Mouse (Mus musculus): ENCODE measurements at regions not wholly inside any gene's neighbourhood (a gene's known extent, or its start where the extent isn't known, plus 50 kb on each side); places are given as distances from the start of the nearest gene placed in this dataset.

DNA sequence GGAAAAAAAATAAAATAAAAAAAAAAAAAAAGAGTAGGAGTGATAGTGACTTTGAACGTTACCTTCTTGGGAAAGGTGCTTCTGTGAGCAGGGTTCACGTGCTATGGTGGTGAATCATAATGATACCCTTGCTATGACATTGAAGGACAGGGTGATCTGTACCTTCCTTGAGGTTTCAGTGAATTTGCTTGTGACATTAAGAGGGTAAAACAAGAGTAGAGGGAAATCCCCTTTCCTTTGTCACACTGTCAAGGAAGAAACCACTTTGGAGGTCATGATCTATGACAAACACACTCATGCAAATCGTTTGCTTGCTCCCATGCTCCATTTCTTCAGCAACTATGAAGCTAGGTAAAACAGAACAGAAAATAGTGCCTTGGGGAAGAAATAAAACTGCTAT lies 623.8 kb upstream of the A1bg start:
- 88% methylated on average over 3 of the region's 3 CpGs for WGBS
- Histone ChIP-seq H3K9me3 (replicated peaks; ENCODE audit: control insufficient read depth, low read length) (no peaks in the 10 kb centered on the region), H3K4me1 (ENCODE audit: control insufficient read depth, insufficient read depth, low read length) (no peaks in the 10 kb centered on the region), H3K36me3 (ENCODE audit: control insufficient read depth, insufficient read depth, low read length) (no peaks in the 10 kb centered on the region), H3K9ac (ENCODE audit: low read length) (no peak overlapping the region), H3K27ac (ENCODE audit: low read depth, low read length) (no peak overlapping the region), H3K4me3 (ENCODE audit: low read depth, low read length) (no peak overlapping the region), H3K4me2 (ENCODE audit: low read length) (no peak overlapping the region), H3K27me3 (replicated peaks; ENCODE audit: control insufficient read depth, insufficient read depth, low read length) (no peaks in the 10 kb centered on the region)
- DNase-seq (ENCODE audit: low spot score), result no peak
- no peak for ATAC-seq

DNA sequence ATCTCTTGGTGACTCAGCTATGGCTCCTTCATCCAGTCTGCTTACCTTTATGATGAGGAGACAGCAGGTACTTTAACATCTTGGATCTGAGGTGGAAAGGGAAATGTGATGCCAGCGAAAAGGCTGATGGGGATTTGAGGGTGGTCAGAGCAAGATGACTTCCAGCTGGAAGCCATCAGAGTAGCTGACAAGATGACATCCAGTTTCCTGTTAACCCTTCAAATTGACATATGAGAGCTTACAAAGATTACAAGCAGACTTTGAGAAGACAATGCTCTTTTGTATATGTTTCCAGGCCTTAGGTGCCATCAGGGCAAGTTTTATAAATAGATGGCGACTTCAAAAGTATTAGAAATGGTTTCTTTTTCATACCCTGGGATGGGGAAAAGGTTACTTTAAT lies 621.3 kb upstream of the A1bg start:
- H3K27me3 ChIP-seq (replicated peaks; ENCODE audit: control insufficient read depth, insufficient read depth, low read length), result no peaks in the 10 kb centered on the region
- H3K27ac ChIP-seq (ENCODE audit: low read depth, low read length), result no peak overlapping the region
- H3K9me3 ChIP-seq (replicated peaks; ENCODE audit: control insufficient read depth, low read length), result no peaks in the 10 kb centered on the region
- H3K36me3 ChIP-seq (ENCODE audit: control insufficient read depth, insufficient read depth, low read length), result no peaks in the 10 kb centered on the region
- no peak overlapping the region for H3K9ac ChIP-seq (ENCODE audit: low read length)
- WGBS, result 92% methylated on average over 2 of the region's 2 CpGs
- no peaks in the 10 kb centered on the region for H3K4me1 ChIP-seq (ENCODE audit: control insufficient read depth, insufficient read depth, low read length)
- no peak for DNase-seq (ENCODE audit: low spot score)
- no peak overlapping the region for H3K4me2 ChIP-seq (ENCODE audit: low read length)
- no peak overlapping the region for H3K4me3 ChIP-seq (ENCODE audit: low read depth, low read length)
- ATAC-seq, result no peak

DNA sequence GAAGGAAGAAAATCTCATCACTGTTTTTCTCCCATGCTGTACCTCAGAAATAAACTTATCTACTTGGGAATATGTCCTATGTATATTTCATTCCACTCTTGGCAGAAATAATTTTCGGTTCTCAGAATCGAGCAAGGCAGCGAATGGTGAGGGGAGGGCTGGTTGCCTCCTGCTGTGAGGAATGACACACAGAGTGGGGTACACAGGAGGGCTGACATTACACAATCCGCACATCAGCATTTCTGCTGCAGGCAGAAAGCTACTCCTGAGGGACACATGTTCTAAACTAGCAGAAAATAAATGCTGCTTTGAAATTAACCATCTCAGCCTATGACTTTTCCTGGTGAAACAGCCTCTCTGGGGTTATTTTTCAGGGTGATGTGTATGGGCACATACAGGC lies 618.8 kb upstream of the A1bg start:
- no peaks in the 10 kb centered on the region for H3K9me3 ChIP-seq (replicated peaks; ENCODE audit: control insufficient read depth, low read length)
- no peak overlapping the region for H3K9ac ChIP-seq (ENCODE audit: low read length)
- H3K27me3 ChIP-seq (replicated peaks; ENCODE audit: control insufficient read depth, insufficient read depth, low read length), result no peaks in the 10 kb centered on the region
- no peak overlapping the region for H3K4me2 ChIP-seq (ENCODE audit: low read length)
- H3K4me3 ChIP-seq (ENCODE audit: low read depth, low read length), result no peak overlapping the region
- no peaks in the 10 kb centered on the region for H3K4me1 ChIP-seq (ENCODE audit: control insufficient read depth, insufficient read depth, low read length)
- WGBS, result 71% methylated on average over 4 of the region's 4 CpGs
- ATAC-seq (no peak), DNase-seq (ENCODE audit: low spot score) (no peak)
- no peaks in the 10 kb centered on the region for H3K36me3 ChIP-seq (ENCODE audit: control insufficient read depth, insufficient read depth, low read length)
- H3K27ac ChIP-seq (ENCODE audit: low read depth, low read length), result no peak overlapping the region

DNA sequence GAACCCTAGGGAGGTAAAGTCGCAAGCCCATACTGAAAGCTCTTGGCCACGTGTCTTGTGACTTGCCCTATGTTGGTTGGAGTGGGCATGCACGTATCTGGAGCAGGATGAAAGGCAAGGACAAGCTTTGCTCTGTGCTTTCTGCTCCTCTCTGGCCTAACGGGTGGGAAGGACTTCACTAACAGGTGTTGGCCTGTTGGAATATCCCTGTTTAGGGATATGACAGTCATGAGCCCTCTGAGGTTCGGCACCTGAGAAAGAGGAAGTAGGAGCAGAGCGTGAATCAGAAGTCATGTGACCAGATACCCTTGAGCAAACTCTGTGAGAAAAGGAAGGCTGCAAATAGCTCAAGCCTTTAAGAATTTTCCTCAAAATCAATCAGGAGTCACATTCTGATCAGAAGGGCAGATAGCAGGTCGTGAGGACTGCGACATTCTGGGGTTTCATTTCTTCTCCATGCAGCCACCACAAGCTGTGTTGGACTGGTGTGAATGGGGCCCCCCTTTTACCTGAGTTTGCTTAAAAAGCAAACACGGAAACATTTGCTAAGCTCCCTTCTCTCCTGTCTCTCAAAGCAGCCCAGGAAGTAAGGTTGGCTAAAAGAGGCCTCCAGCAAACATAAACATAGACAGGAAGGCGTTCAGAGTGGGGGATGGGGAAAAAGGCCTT lies 618.1 kb upstream of the A1bg start:
- Histone ChIP-seq H3K36me3 (ENCODE audit: control insufficient read depth, insufficient read depth, low read length) (no peaks in the 10 kb centered on the region), H3K4me1 (ENCODE audit: control insufficient read depth, insufficient read depth, low read length) (no peaks in the 10 kb centered on the region), H3K4me3 (ENCODE audit: low read depth, low read length) (no peak overlapping the region), H3K9ac (ENCODE audit: low read length) (no peak overlapping the region), H3K4me2 (ENCODE audit: low read length) (no peak overlapping the region), H3K27me3 (replicated peaks; ENCODE audit: control insufficient read depth, insufficient read depth, low read length) (no peaks in the 10 kb centered on the region), H3K27ac (ENCODE audit: low read depth, low read length) (no peak overlapping the region), H3K9me3 (replicated peaks; ENCODE audit: control insufficient read depth, low read length) (no peaks in the 10 kb centered on the region)
- DNase-seq (ENCODE audit: low spot score), result no peak
- ATAC-seq, result no peak
- WGBS, result 76% methylated on average over 10 of the region's 10 CpGs

DNA sequence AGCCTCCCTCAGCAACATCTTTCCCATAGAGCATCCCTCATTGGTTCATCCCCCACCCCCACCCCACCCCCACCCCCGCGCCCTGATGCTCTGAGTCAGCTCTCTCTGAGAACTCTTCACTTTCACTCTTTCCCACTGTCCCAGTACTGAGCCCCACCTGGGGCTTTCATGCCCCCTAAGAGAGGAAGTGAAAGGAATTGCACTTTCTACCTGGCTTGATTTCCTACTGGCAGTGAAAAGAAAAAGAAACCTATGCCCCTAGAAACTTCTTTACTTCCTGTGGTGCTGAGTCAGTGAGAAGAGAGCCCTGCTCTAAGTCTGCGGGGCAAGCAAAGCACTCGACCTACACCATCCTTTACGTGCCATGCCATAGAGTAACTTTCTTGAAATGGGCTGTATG lies 616.1 kb upstream of the A1bg start:
- WGBS, result 64% methylated on average over 5 of the region's 5 CpGs
- DNase-seq (ENCODE audit: low spot score), result no peak
- ATAC-seq, result no peak
- H3K4me3 ChIP-seq (ENCODE audit: low read depth, low read length), result no peak overlapping the region
- H3K27me3 ChIP-seq (replicated peaks; ENCODE audit: control insufficient read depth, insufficient read depth, low read length), result no peaks in the 10 kb centered on the region
- no peaks in the 10 kb centered on the region for H3K36me3 ChIP-seq (ENCODE audit: control insufficient read depth, insufficient read depth, low read length)
- H3K4me2 ChIP-seq (ENCODE audit: low read length), result no peak overlapping the region
- no peaks in the 10 kb centered on the region for H3K9me3 ChIP-seq (replicated peaks; ENCODE audit: control insufficient read depth, low read length)
- H3K27ac ChIP-seq (ENCODE audit: low read depth, low read length), result no peak overlapping the region
- H3K9ac ChIP-seq (ENCODE audit: low read length), result no peak overlapping the region
- no peaks in the 10 kb centered on the region for H3K4me1 ChIP-seq (ENCODE audit: control insufficient read depth, insufficient read depth, low read length)

DNA sequence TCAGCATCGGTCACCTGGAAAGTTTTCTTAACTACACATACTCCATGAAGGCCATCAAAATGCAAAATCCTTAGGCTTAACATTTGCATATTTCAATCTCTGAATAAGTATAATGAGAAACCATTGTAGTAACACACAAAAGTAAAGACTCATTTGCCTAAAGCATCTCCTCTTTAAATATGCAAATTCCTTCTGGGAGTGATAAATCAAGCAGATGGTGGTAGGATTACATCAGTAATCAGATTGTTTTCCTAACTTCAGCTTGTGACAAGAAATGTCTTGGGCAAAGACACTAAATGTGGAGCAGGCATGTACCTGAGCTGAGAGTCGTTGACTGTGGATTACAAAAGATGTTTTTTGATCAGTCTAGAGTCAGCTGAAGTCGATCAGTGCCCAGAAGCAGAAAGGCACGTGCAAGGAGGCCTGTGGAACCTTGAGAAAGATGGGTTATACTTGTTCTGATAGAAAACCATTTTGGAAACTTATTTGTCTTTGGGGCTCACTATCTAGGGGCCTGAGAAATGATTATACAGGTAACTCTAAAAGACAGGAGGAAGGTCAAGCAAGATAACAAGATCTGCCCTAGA lies 615.5 kb upstream of the A1bg start:
- Histone ChIP-seq H3K9ac (ENCODE audit: low read length) (no peak overlapping the region), H3K9me3 (replicated peaks; ENCODE audit: control insufficient read depth, low read length) (no peaks in the 10 kb centered on the region), H3K4me2 (ENCODE audit: low read length) (no peak overlapping the region), H3K4me1 (ENCODE audit: control insufficient read depth, insufficient read depth, low read length) (no peaks in the 10 kb centered on the region), H3K4me3 (ENCODE audit: low read depth, low read length) (no peak overlapping the region), H3K27ac (ENCODE audit: low read depth, low read length) (no peak overlapping the region), H3K27me3 (replicated peaks; ENCODE audit: control insufficient read depth, insufficient read depth, low read length) (no peaks in the 10 kb centered on the region), H3K36me3 (ENCODE audit: control insufficient read depth, insufficient read depth, low read length) (no peaks in the 10 kb centered on the region)
- ATAC-seq (peak; percentile 44; the same call in 1 of the 2 replicates), DNase-seq (ENCODE audit: low spot score) (peak; percentile 44)
- WGBS, result 42% methylated on average over 4 of the region's 4 CpGs

DNA sequence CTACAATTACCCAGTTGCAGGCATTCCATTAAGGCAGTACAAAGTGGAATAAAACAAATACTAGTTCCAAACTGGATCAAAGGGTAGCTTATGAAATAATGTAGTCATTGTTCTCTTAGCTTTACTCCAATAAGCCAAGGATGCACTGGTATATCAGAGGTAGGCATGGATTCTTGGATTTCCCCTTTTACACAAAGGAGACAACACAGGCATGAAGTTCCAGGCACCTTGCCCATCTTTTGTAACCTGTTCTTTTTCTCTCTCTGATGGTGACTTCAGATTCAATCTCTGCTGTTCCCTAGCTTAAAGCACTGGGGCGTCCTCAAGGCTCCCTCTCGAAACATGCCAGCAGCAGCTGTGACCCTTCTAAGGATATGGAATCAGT lies 613.5 kb upstream of the A1bg start:
- no peaks in the 10 kb centered on the region for H3K27me3 ChIP-seq (replicated peaks; ENCODE audit: control insufficient read depth, insufficient read depth, low read length)
- DNase-seq (ENCODE audit: low spot score) (no peak), ATAC-seq (no peak)
- H3K36me3 ChIP-seq (ENCODE audit: control insufficient read depth, insufficient read depth, low read length), result no peaks in the 10 kb centered on the region
- no peak overlapping the region for H3K27ac ChIP-seq (ENCODE audit: low read depth, low read length)
- no peak overlapping the region for H3K4me2 ChIP-seq (ENCODE audit: low read length)
- 89% methylated on average over 2 of the region's 2 CpGs for WGBS
- no peaks in the 10 kb centered on the region for H3K9me3 ChIP-seq (replicated peaks; ENCODE audit: control insufficient read depth, low read length)
- no peaks in the 10 kb centered on the region for H3K4me1 ChIP-seq (ENCODE audit: control insufficient read depth, insufficient read depth, low read length)
- H3K9ac ChIP-seq (ENCODE audit: low read length), result no peak overlapping the region
- no peak overlapping the region for H3K4me3 ChIP-seq (ENCODE audit: low read depth, low read length)

DNA sequence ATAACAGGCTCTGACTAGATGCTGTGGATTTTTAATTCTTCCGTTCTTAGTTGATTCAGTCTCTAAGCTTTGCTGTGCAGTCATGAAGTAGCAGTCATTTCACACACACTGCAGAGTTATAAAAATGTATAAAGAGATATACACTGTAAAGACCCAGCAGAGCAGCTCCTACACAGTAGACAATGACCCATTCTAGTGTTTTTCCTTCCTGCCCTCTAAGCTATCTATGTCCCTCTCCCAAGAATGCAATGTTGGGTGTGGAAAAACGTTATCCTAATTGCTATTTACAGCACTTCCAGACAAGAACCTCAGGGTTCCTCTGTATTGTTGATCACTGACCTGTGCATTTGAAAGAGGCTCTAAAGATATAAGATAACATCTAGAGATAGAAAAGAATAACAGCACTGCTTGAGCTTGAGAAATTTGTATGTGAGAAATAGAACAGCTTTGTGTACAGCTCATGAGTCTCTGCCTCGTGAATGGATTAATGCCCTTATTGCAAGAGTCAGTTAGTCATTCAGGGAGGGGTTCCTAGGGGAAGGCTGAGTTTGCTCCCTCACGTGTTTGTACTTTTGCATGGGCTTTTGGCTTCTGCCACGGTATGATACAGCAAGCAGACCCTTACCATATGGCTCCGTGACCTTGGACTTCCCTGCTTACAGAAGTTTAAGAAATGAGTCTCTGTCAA lies 613.0 kb upstream of the A1bg start:
- Histone ChIP-seq H3K9me3 (replicated peaks; ENCODE audit: control insufficient read depth, low read length) (no peaks in the 10 kb centered on the region), H3K36me3 (ENCODE audit: control insufficient read depth, insufficient read depth, low read length) (no peaks in the 10 kb centered on the region), H3K9ac (ENCODE audit: low read length) (no peak overlapping the region), H3K27ac (ENCODE audit: low read depth, low read length) (no peak overlapping the region), H3K4me1 (ENCODE audit: control insufficient read depth, insufficient read depth, low read length) (no peaks in the 10 kb centered on the region), H3K4me3 (ENCODE audit: low read depth, low read length) (no peak overlapping the region), H3K4me2 (ENCODE audit: low read length) (no peak overlapping the region), H3K27me3 (replicated peaks; ENCODE audit: control insufficient read depth, insufficient read depth, low read length) (no peaks in the 10 kb centered on the region)
- WGBS, result 53% methylated on average over 6 of the region's 6 CpGs
- ATAC-seq (no peak), DNase-seq (ENCODE audit: low spot score) (no peak)

DNA sequence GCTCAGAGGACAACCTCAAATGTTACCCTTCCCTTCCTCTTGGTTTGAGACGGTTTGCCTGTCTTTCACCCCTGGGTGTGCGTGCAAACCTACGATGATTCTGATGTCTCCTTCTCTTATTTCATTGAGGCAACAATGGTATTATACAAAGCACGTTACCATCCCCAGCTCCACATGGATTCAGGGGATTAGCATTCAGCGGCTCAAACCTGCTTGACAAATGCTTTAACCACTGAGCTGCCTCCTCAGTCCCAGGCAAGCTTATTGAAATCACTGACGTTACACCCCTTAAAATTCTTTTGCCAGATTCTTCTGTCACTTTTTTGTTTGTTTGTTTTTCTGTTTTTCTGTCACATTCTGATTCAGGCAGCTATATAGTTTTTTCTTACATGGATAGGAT lies 612.4 kb upstream of the A1bg start:
- H3K9me3 ChIP-seq (replicated peaks; ENCODE audit: control insufficient read depth, low read length), result no peaks in the 10 kb centered on the region
- WGBS, result 23% methylated on average over 6 of the region's 6 CpGs
- ATAC-seq, result no peak
- no peaks in the 10 kb centered on the region for H3K36me3 ChIP-seq (ENCODE audit: control insufficient read depth, insufficient read depth, low read length)
- H3K27me3 ChIP-seq (replicated peaks; ENCODE audit: control insufficient read depth, insufficient read depth, low read length), result no peaks in the 10 kb centered on the region
- no peak overlapping the region for H3K4me3 ChIP-seq (ENCODE audit: low read depth, low read length)
- no peak overlapping the region for H3K27ac ChIP-seq (ENCODE audit: low read depth, low read length)
- DNase-seq (ENCODE audit: low spot score), result no peak
- no peak overlapping the region for H3K9ac ChIP-seq (ENCODE audit: low read length)
- no peaks in the 10 kb centered on the region for H3K4me1 ChIP-seq (ENCODE audit: control insufficient read depth, insufficient read depth, low read length)
- no peak overlapping the region for H3K4me2 ChIP-seq (ENCODE audit: low read length)

Measured in forebrain, embryonic 14.5 days (tissue).